Mouse (Mus musculus) thymus, postnatal 36 days (tissue): ENCODE measurements around the gene Kcne1.

ENCODE experiments used
- DNase-seq, 2 experiments: peaks; one replicate each; pipeline ENCODE4 v3.0.0; 2022; ENCODE audit warnings: mixed read lengths in 2 of 2

The Kcne1 gene

GRCm38 (mm10) chr16:92359229-92359628 is at the start of gene Kcne1:
Kcne1 (minus strand) TSS chr16:92359468.
- DNase-seq = no peak

DNA sequence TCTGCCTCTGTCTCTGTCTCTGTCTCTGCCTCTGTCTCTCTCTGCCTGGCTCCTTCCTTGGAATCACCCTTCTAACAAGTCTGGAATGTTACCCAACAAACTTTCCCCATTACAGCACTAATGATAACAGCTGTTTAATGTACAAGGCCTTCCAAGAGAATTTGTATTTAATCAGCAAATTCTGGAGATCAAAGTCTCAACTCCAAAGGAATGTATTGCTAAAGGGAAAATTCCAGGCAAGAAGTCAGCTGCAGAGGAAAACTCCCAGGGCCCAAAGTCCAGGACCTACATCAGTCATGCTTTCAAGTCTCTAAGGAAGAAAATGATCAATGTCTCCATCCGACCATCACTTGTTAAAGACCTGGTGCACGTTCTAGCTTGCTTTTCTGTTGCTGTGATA is 48.6 kb upstream of the Kcne1 start:
- DNase-seq = no peak

- DNase-seq = no peak
These were observed 44.9 kb upstream of the Kcne1 start for GRCm38 (mm10) chr16:92404141-92404540.

DNA sequence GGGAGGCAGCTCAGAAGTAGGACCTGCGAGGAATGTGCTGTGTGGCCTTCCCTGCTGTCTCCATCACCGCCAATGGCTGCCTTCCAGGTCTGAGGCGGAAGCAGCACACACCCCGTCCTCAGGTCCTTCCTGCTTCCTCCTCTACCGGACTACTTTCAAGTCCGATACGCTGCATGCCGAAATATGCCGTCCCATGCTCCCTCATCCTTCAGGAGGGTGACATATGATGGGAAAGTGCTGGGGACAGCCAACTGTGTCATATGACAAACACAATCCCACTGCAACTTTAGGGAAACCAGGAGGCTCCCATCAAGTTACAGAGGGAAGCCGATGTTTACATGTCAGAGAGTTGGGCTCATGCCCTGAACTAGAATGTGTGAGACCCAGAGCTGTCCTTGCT is 43.8 kb upstream of the Kcne1 start:
- DNase-seq = no peak

DNA sequence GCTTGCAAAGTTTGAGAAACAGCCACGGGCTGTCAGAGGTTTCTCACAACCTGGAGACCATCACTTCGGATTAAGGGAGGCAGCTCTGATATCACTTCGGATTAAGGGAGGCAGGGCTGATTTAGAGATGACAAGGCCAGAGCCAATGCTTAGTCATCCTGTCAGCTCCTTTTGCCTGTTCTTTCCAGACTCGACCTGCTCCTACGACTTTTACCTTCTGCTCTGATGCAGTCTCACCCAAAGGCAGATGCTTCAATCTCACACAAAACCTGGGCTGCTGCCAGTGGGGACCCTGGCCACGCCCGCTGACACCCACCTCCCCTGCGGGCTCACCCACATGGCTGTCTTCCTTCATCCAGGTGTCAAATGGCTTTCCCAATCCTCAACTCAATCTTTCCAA is 42.9 kb upstream of the Kcne1 start:
- DNase-seq = no peak

DNA sequence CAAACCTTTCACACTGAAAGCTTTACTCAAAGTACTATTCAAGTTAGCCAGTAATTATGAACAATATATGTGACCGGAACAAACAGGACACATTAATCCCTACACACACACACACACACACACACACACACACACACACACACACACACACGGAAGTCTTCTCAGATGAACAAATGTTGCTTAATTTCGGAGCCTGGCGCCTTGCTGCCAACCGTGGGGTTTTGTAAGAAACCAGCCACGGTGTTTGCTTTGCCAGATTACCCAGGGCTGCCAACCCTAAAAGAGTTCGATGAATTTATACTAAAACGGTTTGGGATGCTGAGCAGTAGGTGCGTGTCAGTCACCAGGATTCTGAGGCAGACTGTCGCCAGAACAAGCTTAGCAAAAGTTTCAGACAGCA is 41.9 kb upstream of the Kcne1 start:
- no peak for DNase-seq

- DNase-seq = peak; percentile 8 to 19
These were observed 40.5 kb upstream of the Kcne1 start for GRCm38 (mm10) chr16:92399490-92400458.

DNA sequence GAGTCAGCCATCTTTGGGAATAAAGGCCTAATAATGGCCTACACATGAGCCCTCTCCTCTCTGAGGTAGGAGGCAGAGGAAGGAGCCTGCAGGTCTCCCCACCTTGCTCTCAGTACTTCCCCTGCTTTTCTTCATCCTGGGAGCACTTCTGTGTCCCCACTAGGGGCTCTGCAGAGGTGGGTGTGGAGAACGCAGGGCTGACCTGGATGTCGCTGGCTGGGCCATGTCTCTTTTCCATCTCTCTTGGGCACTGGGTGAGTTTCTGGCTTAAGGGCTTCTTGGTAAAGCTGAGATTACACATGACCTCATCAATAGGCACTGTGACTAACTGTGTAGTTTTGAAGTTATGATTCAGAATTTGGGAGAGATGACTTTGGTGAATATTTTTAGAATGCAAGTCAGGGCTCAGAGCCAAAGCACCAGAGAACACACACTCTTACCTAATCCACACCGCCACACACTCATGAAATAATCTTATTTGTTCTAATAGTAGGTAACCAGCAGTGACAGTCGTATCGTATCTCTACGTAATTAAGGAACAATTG is 39.4 kb upstream of the Kcne1 start:
- no peak for DNase-seq

GRCm38 (mm10) chr16:92397745-92398573 is 38.7 kb upstream of the Kcne1 start:
- no peak for DNase-seq

DNA sequence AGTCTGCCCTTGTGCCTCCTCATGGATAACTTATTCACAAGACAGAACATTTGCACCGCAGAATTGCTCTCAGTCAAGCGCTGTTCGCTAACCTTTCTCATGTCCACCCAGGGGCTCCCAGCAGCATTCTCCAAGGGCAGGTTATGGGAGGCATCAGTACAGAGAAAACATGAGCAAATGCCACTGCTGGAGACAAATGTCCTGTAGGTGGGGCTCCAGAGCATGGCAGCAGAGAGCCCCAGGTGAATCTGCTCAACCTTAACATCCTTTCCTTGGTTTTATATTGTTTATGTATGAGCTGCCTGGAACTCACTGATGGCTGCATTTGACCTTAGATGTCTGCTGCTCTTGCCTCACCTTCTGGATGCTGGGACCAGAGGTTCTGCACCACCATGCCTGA is 34.5 kb upstream of the Kcne1 start:
- no peak for DNase-seq

DNA sequence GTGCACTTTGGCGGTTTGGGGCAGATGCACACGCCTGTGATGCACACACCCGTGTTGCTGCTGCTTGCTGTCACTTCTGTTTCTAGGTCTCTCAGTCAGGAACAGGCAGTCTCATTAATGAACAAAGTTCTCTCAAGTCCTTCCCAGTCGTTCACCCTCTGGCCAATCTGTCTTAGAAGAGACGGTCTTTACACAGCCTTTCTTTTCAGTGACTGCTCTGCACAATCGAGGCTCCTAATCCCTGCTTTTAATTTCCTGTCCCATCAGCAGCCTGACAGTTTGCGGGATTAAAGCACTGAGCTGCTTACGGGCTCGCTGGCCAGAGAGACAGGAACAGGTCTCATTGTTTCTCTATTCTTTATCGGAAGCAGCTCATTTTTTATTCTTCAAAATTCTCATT is 28.4 kb upstream of the Kcne1 start:
- no peak for DNase-seq

GRCm38 (mm10) chr16:92385062-92385461 is 25.8 kb upstream of the Kcne1 start:
- DNase-seq = peak; percentile 26 to 43

DNA sequence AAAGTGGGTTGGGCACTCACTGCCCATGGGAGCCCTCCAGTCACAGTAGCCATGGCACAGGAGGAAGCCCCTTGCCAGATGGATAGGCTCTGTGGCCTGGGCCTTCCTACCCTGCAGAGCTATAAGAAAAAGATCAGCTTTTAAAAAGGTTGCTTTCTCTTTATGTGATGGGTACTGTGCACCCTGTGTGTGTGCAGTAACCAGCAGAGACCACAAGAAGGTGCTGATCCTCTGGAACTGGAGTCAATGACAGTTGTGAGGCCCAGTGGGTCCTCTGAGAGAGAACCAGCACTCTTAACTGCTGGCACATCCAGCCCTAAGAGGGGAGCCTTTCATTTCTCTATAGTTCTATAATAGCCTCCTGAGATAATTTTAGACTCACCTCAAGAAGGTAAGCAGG is 24.1 kb upstream of the Kcne1 start:
- no peak for DNase-seq

DNA sequence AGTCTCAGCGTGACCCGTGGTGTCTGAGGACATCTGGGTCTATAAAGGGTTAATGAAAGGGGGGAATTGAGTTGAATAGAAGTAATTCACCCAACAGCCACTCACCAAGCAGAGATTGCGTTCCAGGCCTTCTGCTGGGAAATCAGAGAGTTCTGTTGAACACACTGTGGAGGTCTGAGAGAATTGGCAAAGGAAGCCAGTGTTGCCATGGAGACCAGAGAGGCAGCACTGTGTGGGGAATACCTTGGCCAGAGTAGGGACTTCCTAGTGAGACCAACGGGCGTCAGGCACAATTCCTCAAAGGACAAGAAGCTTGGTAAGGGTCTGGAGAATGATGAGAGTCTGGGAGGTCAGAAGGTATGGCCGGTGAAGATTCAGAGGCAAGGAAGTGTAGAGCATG is 23.2 kb upstream of the Kcne1 start:
- no peak for DNase-seq

GRCm38 (mm10) chr16:92381092-92381491 is 21.8 kb upstream of the Kcne1 start:
- DNase-seq = no peak

DNA sequence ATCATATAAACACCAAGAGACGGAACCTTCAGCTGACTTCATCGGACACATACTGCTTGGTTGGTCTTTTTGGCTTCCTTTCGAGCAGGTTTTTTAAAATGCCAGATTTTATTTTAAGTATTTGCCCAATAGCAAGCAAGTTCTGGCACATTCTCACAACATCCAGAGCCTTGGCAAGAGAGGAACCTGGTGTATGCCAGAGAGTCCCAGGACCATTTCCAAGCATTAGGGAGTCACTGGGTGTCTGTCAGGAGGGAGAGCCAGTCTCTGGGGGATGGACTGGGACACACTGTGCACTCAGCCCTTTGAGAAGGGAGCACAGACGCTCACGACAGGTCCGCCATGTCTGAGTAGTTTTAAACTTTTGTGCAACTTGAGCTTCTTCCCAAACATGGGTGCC is 17.7 kb upstream of the Kcne1 start:
- DNase-seq = no peak

GRCm38 (mm10) chr16:92371623-92372022 is 12.4 kb upstream of the Kcne1 start:
- DNase-seq = no peak

DNA sequence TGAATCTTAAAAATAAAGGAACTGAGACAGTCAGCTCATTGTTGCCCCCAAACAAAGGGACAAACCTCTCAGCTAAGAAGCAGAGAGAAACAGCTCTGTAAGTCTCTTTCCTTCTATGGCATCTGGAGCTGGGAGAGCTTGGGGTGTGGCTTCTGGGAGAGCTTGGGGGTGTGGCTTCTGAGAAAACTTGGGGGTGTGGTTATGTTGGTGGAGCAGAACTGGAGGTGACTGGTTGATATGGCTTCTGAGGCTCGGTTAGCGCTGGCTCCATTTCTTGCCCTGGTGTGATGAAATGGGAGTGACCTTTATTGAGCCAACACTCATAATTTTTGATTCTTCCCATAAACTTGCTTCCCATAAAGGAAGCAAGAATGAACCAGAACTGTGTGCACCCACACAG is 10.0 kb upstream of the Kcne1 start:
- no peak for DNase-seq

DNA sequence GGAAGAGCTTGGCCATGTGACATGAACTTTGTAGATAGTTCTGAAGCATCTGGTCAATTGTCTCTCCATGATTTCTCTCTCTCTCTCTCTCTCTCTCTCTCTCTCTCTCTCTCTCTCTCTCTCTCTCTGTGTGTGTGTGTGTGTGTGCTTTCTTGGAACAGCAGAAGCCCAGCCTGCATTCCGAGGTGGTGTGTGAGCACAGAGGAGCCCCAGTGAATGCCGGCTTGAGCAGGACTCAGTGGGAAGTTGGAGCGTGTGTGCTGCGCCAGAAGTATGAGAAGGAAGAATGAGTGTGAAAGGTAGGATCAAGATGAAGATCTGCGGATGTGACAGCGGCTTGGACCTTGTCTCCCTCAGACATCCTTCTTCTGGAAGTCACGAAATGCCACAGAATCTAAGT is 6.2 kb upstream of the Kcne1 start:
- no peak for DNase-seq

DNA sequence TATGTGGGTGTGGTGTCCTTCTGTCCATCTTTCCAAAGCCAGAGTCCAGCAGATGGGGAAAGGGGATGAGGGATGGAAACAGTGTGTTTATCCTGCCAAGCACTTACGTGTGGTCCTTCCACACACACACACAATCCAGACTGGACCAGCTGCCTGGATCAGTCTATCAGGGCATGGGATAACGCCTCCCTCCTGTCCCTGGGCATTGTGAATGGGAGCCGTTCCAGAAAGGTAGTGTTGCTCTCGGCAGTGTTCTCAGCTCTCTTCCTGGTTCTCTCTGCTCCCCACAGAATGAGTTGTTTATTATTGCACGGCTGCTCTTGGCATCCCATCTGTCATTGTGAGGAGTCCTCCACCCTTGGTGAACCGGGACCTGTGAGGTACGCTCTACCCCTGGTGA is 1.4 kb upstream of the Kcne1 start:
- no peak for DNase-seq

DNA sequence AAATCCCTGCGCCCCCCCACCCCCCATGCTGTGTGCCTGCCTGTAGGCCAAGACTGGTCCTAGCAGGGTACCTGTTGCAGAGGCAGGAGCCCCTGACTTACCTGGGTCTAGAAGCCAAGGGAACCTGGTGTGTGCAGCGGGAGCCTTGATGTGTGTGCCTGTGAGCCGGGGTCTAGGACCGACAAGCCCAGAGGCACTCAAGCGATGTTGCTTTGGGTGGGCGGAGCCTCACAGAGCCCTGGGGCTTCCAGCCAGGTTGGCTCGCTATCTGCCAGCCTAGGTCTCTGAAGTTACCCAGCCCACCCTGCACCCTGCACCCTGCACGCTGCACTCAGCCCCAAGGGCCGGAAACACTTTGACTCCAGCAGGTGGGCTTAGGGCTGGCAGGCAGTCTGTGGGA is 534 bp downstream of the Kcne1 start:
- DNase-seq = no peak

DNA sequence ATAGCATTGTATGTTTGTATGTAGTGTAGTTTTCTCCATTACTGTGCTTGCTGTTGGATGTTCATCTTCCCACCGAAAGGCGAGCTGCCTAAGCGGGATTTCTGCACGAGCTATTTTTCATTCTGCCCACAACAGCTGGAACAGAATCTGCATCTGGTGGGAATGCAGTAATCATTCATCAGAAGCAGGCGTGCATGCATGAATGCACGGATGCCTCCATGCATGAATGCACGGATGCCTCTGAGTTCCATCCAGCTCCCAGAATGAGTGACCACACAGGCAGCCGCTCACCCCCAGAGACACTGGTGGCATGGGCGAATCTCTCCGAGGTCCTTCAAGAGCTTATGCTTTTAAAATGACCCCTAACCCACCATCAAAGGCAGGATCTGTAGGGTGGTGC is 1.7 kb downstream of the Kcne1 start:
- DNase-seq = no peak

DNA sequence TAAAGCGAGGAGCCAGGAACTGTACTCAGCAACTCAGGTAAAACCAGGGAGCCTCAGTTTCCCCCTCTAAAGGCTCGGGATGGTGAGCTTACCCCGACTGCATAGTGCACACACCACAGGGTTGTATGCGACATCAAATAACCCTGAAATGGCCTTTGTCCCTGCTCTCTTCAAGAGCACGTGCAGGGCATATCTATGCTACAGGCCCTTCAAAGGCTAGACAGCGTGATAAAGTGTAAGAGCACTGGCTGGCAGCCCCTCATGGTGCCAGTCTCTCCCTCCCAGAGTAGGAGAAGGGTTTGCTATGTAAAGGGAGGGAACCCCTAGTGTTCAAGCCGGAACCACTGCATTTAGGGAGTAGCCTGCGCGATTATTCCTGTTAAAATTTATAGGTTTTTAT is 2.2 kb downstream of the Kcne1 start:
- DNase-seq = no peak

DNA sequence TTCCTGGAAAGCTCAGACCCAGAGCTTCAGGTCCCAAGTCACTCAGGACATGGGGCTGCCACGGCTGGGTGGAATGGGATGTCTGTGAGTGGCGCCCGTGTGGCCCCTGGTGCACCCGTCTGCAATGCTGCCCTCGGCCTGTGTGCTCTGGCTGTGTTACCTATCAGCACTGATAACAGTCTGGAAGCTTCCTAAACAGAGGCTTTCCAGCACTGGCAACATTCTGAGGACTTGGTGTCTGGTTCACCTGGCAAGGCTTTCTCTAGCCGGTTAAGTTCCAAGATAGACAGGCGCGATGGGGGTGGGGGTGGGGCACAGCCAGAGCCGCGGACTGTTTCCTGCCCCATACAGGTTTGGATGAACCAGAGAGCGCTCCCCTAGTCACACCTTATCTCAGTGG is 3.3 kb downstream of the Kcne1 start:
- DNase-seq = no peak
